Mouse (Mus musculus) hindbrain, embryonic 13.5 days (tissue): ENCODE results near the gene Gng7. TPM values are rescaled to one million over a fixed set of nuclear protein-coding genes. Genes with fewer than 3 reads are reported as not detected.

Experiments used
- ATAC-seq: fragments of 200-750 bp; cut with Nextera tagmentation; 2 replicates; pipeline ENCODE4 v1.8.0; 2017; ENCODE audit warnings: moderate TSS enrichment; ENCODE audit not compliant: low FRiP score
- H3K27ac ChIP-seq: fragments of 300-500 bp; sonication (generic); 2 replicates; pipeline ENCODE4 v1.5.1; 2015; ENCODE audit warnings: inconsistent platforms, mild to moderate bottlenecking, moderate library complexity
- H3K27me3 ChIP-seq: fragments of 300-500 bp; sonication (generic); 2 replicates; pipeline ENCODE4 v1.6.1; 2015; ENCODE audit warnings: mild to moderate bottlenecking, inconsistent platforms
- H3K36me3 ChIP-seq: fragments of 300-500 bp; sonication (generic); 2 replicates; pipeline ENCODE4 v1.6.1; 2015; ENCODE audit warnings: mild to moderate bottlenecking, inconsistent platforms
- H3K4me1 ChIP-seq: fragments of 300-500 bp; sonication (generic); replicated peaks from 2 replicates; pipeline ENCODE4 v1.6.1; 2015; ENCODE audit warnings: inconsistent platforms
- H3K4me2 ChIP-seq: fragments of 300-500 bp; sonication (generic); 2 replicates; pipeline ENCODE4 v1.6.1; 2015; ENCODE audit warnings: inconsistent platforms, mild to moderate bottlenecking, moderate library complexity
- H3K4me3 ChIP-seq: fragments of 300-500 bp; sonication (generic); 2 replicates; pipeline ENCODE4 v1.5.1; 2015; ENCODE audit warnings: mild to moderate bottlenecking, inconsistent platforms
- H3K9ac ChIP-seq: fragments of 300-500 bp; sonication (generic); 2 replicates; pipeline ENCODE4 v1.6.1; 2015; ENCODE audit warnings: mild to moderate bottlenecking, inconsistent platforms
- H3K9me3 ChIP-seq: fragments of 300-500 bp; sonication (generic); 2 replicates; pipeline ENCODE4 v1.6.1; 2016; ENCODE audit warnings: inconsistent platforms
- WGBS: fragments of 180-500 bp; shearing (Covaris S2); methylation state at CpG from one replicate; pipeline ENCODE4 v1.1.7; 2015; 5-methylcytosine and 5-hydroxymethylcytosine counted together
- polyA plus RNA-seq: library from polyadenylated mRNA; unstranded; fragments of >200 nt; fragmentation: Nextera tagmentation; extraction: Ambion mirVana; gene quantifications from 2 replicates; pipeline ENCODE4 v1.2.1, GENCODE M21; 2015

The Gng7 gene
- polyA plus RNA-seq, 1 experiment from 2014 or later, result 13.5 TPM

DNA sequence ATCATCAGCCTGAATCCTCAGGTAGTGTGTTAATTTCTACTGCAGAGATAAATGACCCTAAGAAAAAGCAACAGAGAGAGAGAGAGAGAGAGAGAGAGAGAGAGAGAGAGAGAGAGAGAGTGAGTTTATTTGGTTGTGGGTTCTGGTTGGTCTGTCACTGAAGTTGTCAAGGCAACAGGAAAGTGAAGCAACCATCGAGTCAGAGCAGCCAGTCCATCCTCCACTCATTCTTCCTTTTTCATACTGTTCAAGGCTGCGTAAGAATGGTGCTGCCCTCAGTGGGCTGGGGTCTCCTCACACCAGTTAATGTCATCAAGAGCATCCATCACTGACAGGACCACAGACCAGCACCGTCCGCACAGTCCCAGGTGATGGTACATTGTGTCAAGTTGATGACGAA, 70.5 kb downstream of the Gng7 start:
- ATAC-seq, result no peak
- no peak overlapping the region for H3K27ac ChIP-seq
- H3K4me2 ChIP-seq, result no peak overlapping the region
- H3K9me3 ChIP-seq, result no peaks in the 10 kb centered on the region
- no peak overlapping the region for H3K9ac ChIP-seq
- H3K27me3 ChIP-seq, result peaks cover 20% of the 10 kb centered on the region
- 89% methylated on average over 5 of the region's 5 CpGs for WGBS
- no peak overlapping the region for H3K4me3 ChIP-seq
- no peaks in the 10 kb centered on the region for H3K36me3 ChIP-seq
- H3K4me1 ChIP-seq, result peaks cover 24% of the 10 kb centered on the region

DNA sequence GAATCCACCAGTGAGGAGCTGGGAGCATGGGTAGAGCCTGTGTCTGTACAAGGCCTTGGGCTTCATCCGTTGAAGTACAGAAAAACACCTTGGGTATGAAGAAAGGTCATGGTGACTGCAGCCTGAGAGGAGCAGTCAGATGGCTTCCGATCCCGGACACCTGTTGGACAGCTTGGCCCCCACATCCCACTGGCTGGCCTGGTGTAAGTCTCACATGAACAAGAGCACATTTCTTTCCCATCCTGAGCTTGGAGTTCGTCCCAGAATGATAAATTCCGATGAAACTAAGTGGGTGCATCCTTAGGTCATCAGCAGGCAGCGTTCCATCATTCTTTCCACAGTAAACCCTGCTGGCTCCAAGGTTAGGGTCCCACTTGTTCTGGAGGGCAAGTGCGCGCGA, 71.0 kb downstream of the Gng7 start:
- Histone ChIP-seq H3K4me2 (no peak overlapping the region), H3K9me3 (no peaks in the 10 kb centered on the region), H3K27me3 (peaks cover 25% of the 10 kb centered on the region), H3K9ac (no peak overlapping the region), H3K27ac (no peak overlapping the region), H3K4me1 (peaks cover 29% of the 10 kb centered on the region), H3K36me3 (no peaks in the 10 kb centered on the region), H3K4me3 (no peak overlapping the region)
- ATAC-seq, result no peak
- 86% methylated on average over 9 of the region's 9 CpGs for WGBS

DNA sequence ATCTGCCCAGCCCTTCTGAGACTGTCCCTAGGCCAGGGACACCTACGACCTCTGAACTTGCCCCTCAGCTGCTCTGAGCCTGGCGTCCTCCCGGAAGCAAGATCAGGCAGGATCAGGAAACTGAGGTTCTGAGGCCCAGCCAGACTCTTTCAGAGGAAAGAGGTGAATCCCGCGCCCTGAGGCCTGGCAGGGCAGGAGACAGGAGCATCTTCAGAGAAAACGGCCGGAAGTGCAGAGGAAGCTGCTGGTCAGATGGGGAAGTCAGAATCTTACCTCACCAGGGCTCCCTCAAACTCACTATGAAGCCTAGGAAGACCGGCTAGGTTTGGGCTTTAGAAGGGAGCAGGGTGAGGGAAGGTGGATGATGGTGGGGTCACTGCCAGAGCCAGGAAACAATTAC, 71.8 kb downstream of the Gng7 start:
- H3K4me1 ChIP-seq, result peaks cover 34% of the 10 kb centered on the region
- H3K27ac ChIP-seq, result no peak overlapping the region
- H3K4me3 ChIP-seq, result no peak overlapping the region
- H3K9me3 ChIP-seq, result no peaks in the 10 kb centered on the region
- WGBS, result 61% methylated on average over 8 of the region's 8 CpGs
- no peaks in the 10 kb centered on the region for H3K36me3 ChIP-seq
- no peak overlapping the region for H3K4me2 ChIP-seq
- H3K9ac ChIP-seq, result no peak overlapping the region
- no peak for ATAC-seq
- H3K27me3 ChIP-seq, result peaks cover 33% of the 10 kb centered on the region

DNA sequence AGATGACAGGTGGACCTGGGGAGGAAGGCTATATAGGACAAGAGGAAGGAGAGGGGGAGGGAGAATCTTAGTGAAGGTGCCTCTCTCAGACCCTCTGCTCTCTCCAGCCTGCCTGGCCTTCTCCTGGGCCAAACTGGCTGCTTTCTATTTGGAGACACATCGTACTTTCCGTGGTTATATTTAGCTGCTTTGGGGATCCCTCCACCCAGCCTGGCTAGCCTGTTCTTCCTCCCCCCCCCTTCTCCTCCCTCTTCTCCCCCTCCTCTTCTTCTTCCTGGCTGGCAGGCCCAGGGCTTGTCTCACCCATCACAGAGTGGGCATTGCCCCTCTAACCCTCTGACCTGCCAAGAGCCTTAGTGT, 73.8 kb downstream of the Gng7 start:
- Histone ChIP-seq H3K4me2 (no peak overlapping the region), H3K9ac (peak overlapping the region; percentile 35; the same call in 1 of the 2 replicates), H3K36me3 (no peaks in the 10 kb centered on the region), H3K4me3 (no peak overlapping the region), H3K4me1 (peaks cover 50% of the 10 kb centered on the region), H3K9me3 (no peaks in the 10 kb centered on the region), H3K27me3 (peaks cover 53% of the 10 kb centered on the region), H3K27ac (no peak overlapping the region)
- 90% methylated on average over 2 of the region's 2 CpGs for WGBS
- ATAC-seq, result no peak

DNA sequence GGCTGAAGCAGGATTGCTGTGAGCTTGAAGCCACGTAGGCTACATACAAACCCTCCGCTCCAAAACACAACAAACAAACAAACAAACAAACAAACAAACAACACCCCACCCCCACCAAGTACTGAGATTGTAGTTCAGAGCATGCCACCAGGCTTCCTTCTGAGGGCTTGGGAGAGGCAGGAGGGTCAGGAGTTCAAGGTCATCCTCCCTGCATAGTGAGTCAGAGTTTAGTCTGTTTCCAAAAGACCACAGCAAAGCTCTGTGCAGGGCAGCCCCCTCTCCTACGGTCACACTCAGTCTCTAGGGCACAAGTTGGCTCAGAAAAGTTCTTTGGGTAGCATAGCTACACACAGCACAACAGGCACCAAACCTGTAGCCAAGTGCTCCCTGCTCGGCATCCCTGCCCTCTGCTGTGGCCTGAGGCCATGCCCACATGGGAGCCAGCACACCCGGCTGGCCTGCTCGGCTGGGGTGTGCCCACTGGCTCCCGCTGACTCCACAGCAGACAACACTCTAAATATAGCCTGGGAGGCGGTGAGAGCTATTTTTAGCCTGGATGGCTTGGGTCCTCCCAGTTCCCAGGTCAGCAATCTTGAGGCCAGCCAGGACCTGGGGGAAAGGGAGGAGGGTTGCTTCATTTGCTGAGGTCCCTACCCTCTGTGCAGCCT, 74.3 kb downstream of the Gng7 start:
- Histone ChIP-seq H3K4me3 (peak overlapping the region; percentile 36), H3K4me2 (peak overlapping the region; percentile 66), H3K4me1 (peaks cover 55% of the 10 kb centered on the region), H3K9me3 (no peaks in the 10 kb centered on the region), H3K9ac (peak overlapping the region; percentile 66), H3K27ac (peak overlapping the region; percentile 69), H3K36me3 (no peaks in the 10 kb centered on the region), H3K27me3 (peaks cover 58% of the 10 kb centered on the region)
- ATAC-seq, result no peak
- WGBS, result 43% methylated on average over 8 of the region's 8 CpGs

DNA sequence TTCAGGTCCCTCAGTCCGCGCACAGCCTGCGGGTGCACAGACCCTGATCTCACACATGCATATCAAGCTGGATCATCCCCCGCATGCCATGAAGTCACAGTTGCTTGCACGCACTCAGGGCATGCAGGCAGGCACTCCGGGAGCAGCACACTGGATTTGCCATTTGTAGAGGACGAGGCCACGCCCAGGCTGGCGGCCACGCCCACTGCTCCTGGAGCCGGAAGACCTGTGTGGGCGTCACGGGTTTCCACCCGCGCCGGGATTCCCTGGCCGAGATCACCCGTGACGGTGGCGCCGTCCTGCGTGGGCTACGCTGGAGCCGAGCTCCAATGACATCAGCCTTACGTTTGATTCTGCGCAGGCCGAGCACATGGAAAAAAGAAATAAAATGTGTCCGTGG, 75.1 kb downstream of the Gng7 start:
- peak overlapping the region; percentile 66 for H3K9ac ChIP-seq
- peak; percentile 52 for ATAC-seq
- H3K4me3 ChIP-seq, result peak overlapping the region; percentile 36
- peak overlapping the region; percentile 66 for H3K4me2 ChIP-seq
- no peaks in the 10 kb centered on the region for H3K36me3 ChIP-seq
- peaks cover 62% of the 10 kb centered on the region for H3K4me1 ChIP-seq
- H3K27ac ChIP-seq, result peak overlapping the region; percentile 69
- 5% methylated on average over 28 of the region's 28 CpGs for WGBS
- peaks cover 65% of the 10 kb centered on the region for H3K27me3 ChIP-seq
- H3K9me3 ChIP-seq, result no peaks in the 10 kb centered on the region

DNA sequence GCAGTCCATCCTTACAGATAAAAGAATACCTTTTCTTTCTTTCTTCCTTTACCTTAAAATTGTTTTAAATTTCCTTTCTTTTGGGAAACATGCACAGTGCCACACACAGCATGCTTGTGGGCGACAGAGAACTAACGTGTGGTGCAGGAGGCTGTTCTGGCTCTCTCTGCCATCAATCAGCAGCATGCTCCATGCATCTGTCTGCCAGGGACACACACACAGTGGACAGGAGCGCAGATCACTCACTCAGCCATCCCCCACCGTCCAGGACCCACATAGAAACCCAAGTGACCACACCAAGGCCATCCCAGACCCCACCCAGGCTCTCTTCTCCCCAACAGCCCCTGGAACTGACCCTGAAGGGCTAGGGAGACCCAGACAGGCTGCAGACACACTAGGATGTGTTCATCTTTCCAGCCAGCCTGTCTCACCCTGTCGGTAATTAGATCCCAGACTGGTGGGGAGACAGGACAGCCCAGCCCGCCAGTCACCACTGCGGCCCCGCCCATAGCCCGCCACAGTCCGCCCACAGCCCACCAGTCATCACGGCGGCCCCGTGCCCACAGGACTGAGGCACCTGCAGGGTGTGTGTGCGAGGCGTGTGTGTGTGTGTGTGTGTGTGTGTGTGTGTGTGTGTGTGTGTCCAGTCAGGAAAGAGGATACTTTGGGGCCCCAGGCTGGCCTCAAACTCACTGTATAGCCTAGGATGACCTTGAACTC, 75.8 kb downstream of the Gng7 start:
- peak; percentile 41; the same call in 1 of the 2 replicates for ATAC-seq
- H3K27ac ChIP-seq, result peak overlapping the region; percentile 69
- peaks cover 72% of the 10 kb centered on the region for H3K27me3 ChIP-seq
- no peaks in the 10 kb centered on the region for H3K9me3 ChIP-seq
- peak overlapping the region; percentile 36 for H3K4me3 ChIP-seq
- peak overlapping the region; percentile 66 for H3K4me2 ChIP-seq
- H3K36me3 ChIP-seq, result no peaks in the 10 kb centered on the region
- 10% methylated on average over 15 of the region's 15 CpGs for WGBS
- H3K4me1 ChIP-seq, result peaks cover 69% of the 10 kb centered on the region
- peak overlapping the region; percentile 66 for H3K9ac ChIP-seq

DNA sequence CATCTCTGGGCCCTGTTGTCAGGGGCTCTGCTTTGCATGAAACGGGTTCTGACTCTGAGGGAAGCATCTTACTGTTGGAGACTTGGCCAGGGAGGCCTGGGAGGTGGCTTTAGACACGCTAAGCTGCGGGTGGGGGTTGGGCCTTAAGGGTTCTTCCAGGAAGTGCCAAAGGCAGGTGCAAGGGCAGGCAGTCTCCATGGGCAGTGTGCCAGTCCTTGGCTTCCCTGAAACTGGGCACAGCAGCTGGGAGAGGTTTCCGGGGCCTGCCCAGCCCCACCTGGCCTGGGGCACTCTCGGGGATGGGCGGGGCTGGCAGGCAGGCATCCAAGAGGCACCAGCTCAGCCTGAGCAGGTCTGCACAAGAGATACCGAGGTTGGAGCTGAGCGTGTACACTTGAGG, 77.1 kb downstream of the Gng7 start:
- 22% methylated on average over 8 of the region's 8 CpGs for WGBS
- Histone ChIP-seq H3K9me3 (no peaks in the 10 kb centered on the region), H3K9ac (0 out of 2 replicates have a peak overlapping the region, but pooled peaks have one; percentile 4), H3K27me3 (peaks cover 83% of the 10 kb centered on the region), H3K4me2 (0 out of 2 replicates have a peak overlapping the region, but pooled peaks have one; percentile 15), H3K36me3 (no peaks in the 10 kb centered on the region), H3K4me3 (no peak overlapping the region), H3K27ac (0 out of 2 replicates have a peak overlapping the region, but pooled peaks have one; percentile 60), H3K4me1 (peaks cover 82% of the 10 kb centered on the region)
- ATAC-seq, result no peak

DNA sequence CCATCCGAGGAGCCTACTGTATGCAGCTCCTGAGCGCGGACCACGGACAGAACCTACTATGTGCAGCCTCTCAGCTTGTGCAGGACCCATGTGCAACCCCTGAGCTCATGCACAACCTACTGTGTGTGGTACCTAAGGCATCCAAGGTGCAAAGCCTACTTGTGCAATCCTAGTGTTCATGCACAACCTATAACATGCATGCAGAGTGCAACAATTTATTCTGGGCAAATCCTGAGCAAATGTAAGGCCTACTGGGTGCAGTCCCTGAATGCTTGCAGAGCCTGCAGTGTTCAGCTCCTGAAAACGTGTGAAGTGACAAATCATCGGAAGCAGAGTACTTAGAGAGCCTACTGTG, 78.0 kb downstream of the Gng7 start:
- Histone ChIP-seq H3K27ac (peak overlapping the region; percentile 60; the same call in 1 of the 2 replicates), H3K4me1 (peaks cover 91% of the 10 kb centered on the region), H3K27me3 (peaks cover 90% of the 10 kb centered on the region), H3K9ac (peak overlapping the region; percentile 49), H3K4me2 (peak overlapping the region; percentile 50), H3K4me3 (peak overlapping the region; percentile 15; the same call in 1 of the 2 replicates), H3K36me3 (no peaks in the 10 kb centered on the region), H3K9me3 (no peaks in the 10 kb centered on the region)
- WGBS, result 15% methylated on average over 6 of the region's 6 CpGs
- ATAC-seq, result 0 out of 2 replicates have a peak, but pooled peaks have one; percentile 8

DNA sequence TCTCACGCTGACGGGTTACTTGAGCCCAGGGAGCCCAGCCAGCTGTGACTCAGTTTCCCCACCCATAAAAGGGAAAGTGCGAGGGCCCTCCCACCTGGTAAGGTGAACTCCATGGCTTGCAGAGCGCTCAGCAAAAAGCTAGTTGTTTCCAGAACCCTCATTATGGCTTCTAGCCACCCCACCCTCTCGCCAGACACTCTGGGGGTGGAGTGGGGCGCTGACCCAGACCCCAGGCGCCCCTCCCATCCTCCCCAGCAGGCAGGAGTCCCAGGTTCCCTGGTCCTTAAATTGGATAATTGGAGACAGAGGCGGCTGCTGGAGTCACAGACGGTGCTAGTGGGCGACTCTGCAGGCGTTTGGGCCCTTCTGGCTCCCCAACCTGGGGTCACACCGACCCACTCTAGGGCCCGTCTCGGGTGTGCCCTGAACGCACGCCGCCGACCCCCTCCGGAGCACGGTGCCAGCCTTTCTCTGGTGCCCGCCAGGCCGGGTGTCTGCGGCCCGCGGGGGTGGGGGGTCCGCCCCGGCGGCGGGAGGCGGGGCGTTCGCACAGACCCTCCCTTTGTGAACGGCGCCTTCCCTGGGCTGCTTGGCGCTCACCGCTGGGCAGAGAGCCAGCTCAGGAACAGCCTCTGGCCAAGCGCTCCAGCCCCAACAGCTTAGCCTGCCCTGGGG, 78.5 kb downstream of the Gng7 start:
- H3K9ac ChIP-seq, result peak overlapping the region; percentile 49
- peaks cover 91% of the 10 kb centered on the region for H3K27me3 ChIP-seq
- whole genome bisulfite sequencing, result under 1% methylated on average over 37 of the region's 37 CpGs
- no peaks in the 10 kb centered on the region for H3K9me3 ChIP-seq
- H3K4me3 ChIP-seq, result peak overlapping the region; percentile 15; the same call in 1 of the 2 replicates
- H3K4me1 ChIP-seq, result peaks cover 96% of the 10 kb centered on the region
- 0 out of 2 replicates have a peak, but pooled peaks have one; percentile 1 for ATAC-seq
- H3K4me2 ChIP-seq, result peak overlapping the region; percentile 50
- peak overlapping the region; percentile 58 for H3K27ac ChIP-seq
- no peaks in the 10 kb centered on the region for H3K36me3 ChIP-seq

DNA sequence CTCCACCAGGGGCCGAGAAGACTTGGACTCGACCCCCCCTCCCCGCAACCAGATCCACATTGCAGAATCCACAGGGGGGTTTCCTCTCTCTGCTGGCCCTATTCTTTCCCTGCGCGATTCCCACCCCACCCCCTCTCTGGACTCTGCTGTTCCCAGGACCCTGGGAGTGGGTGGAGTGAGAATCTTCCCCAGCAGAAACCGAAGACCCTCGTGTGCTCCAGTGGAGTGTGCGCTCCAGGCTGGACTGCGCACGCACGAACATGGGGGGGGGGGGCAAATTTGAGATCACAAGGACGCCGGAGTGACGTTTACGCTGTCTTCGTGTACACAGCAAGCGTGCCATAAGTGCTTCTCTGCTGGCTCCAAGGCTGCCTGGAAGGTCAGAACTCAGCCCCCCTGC, 79.0 kb downstream of the Gng7 start:
- H3K27ac ChIP-seq, result peak overlapping the region; percentile 58
- H3K4me1 ChIP-seq, result peaks cover 99% of the 10 kb centered on the region
- peaks cover 91% of the 10 kb centered on the region for H3K27me3 ChIP-seq
- peak overlapping the region; percentile 50 for H3K4me2 ChIP-seq
- no peaks in the 10 kb centered on the region for H3K36me3 ChIP-seq
- 2% methylated on average over 17 of the region's 17 CpGs for WGBS
- peak overlapping the region; percentile 49; the same call in 1 of the 2 replicates for H3K9ac ChIP-seq
- no peaks in the 10 kb centered on the region for H3K9me3 ChIP-seq
- no peak for ATAC-seq
- peak overlapping the region; percentile 15; the same call in 1 of the 2 replicates for H3K4me3 ChIP-seq

DNA sequence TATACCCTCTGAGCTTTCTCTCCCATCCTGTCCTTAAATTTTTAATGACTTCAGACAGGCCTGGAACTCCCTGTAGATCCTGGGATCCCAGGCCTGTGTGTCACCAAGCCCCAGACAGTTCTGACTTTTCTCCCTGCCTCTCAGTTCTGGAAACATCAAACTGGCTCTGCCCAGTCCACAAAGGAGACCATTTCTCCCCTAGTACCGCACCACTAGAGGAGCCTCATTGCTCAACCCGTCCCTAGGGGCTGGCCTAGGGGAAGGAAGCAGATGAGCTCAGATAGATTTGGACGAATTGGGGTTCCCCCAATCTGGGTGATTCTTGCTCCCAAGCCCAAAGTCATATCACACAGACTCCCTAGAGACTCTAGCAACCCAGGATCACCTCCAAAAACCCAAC, 79.5 kb downstream of the Gng7 start:
- 1% methylated on average over 3 of the region's 3 CpGs for WGBS
- ATAC-seq, result no peak
- Histone ChIP-seq H3K36me3 (no peaks in the 10 kb centered on the region), H3K27ac (0 out of 2 replicates have a peak overlapping the region, but pooled peaks have one; percentile 46), H3K4me3 (no peak overlapping the region), H3K4me1 (peaks cover 99% of the 10 kb centered on the region), H3K9ac (no peak overlapping the region), H3K27me3 (peaks cover 91% of the 10 kb centered on the region), H3K4me2 (no peak overlapping the region; the same call in 1 of the 2 replicates), H3K9me3 (no peaks in the 10 kb centered on the region)
